Mouse (Mus musculus) CH12.LX (cell line): Measurements from ENCODE around the gene Syt3. TPM values are rescaled to one million over a fixed set of nuclear protein-coding genes. Genes with fewer than 3 reads are reported as not detected.

ENCODE experiments used
- DNase-seq: peaks from one replicate; pipeline ENCODE4 v3.0.0-alpha.2; 2013; ENCODE audit errors: extremely low read depth
- H3K27ac ChIP-seq: 2 replicates; pipeline ENCODE4 v1.5.1; 2012; ENCODE audit warnings: low read depth, mild to moderate bottlenecking, control low read depth, moderate library complexity; ENCODE audit not compliant: insufficient read depth
- H3K27me3 ChIP-seq: replicated peaks from 2 replicates; pipeline ENCODE3; 2012; ENCODE audit warnings: inconsistent platforms
- H3K36me3 ChIP-seq, 2 experiments: replicated peaks in 1 of 2; 2 replicates each; pipeline versions ENCODE3 to v1.6.1; 2012; ENCODE audit warnings: inconsistent platforms in 1 of 2, low read length in 1 of 2, mild to moderate bottlenecking in 1 of 2, mixed read lengths in 1 of 2, moderate library complexity in 1 of 2; ENCODE audit not compliant: control insufficient read depth in 1 of 2, insufficient read depth in 1 of 2
- H3K4me1 ChIP-seq, 2 experiments: 2 replicates each; pipeline ENCODE4 v1.6.1; 2012; ENCODE audit warnings: inconsistent platforms in 1 of 2, moderate library complexity in 1 of 2; ENCODE audit not compliant: insufficient read depth in 2 of 2, control insufficient read depth in 1 of 2
- H3K4me2 ChIP-seq: 2 replicates; pipeline ENCODE4 v1.6.1; 2012; ENCODE audit warnings: low read depth, mild to moderate bottlenecking, control low read depth; ENCODE audit not compliant: poor library complexity, insufficient read depth, severe bottlenecking
- H3K4me3 ChIP-seq, 3 experiments: fragments of 150-350 bp in 1 of 3; sonication (generic) in 1 of 3; replicated peaks in 1 of 3; 2 replicates each; pipeline versions ENCODE3 to v1.5.1; 2011 to 2012; ENCODE audit warnings: low read depth in 2 of 3, low read length in 2 of 3, mild to moderate bottlenecking in 2 of 3, moderate library complexity in 2 of 3, control low read depth in 1 of 3, improper control_type of control experiment in 1 of 3, inconsistent platforms in 1 of 3, mixed read lengths in 1 of 3; ENCODE audit not compliant: poor library complexity in 1 of 3
- H3K79me2 ChIP-seq: replicated peaks from 2 replicates; pipeline ENCODE4 v1.6.1; 2012; ENCODE audit warnings: mild to moderate bottlenecking, moderate library complexity; ENCODE audit not compliant: control insufficient read depth, poor library complexity, insufficient read depth, severe bottlenecking; ENCODE audit errors: extremely low read depth
- H3K9ac ChIP-seq: 2 replicates; pipeline ENCODE4 v1.6.1; 2012; ENCODE audit warnings: low read depth, mild to moderate bottlenecking, control low read depth, moderate library complexity; ENCODE audit not compliant: insufficient read depth
- H3K9me3 ChIP-seq: replicated peaks from 2 replicates; pipeline ENCODE3; 2012; ENCODE audit warnings: low read length, inconsistent platforms, mixed read lengths
- BHLHE40 ChIP-seq: IDR thresholded peaks from 2 replicates; pipeline ENCODE4 v1.6.1; 2011; ENCODE audit warnings: mild to moderate bottlenecking, low read depth, low read length, improper control_type of control experiment
- CTCF ChIP-seq, 2 experiments: IDR thresholded peaks in 1 of 2; conservative IDR thresholded peaks in 1 of 2; 2 replicates each; pipeline ENCODE4 v1.5.1; 2011 to 2012; ENCODE audit warnings: low read depth in 2 of 2, low read length in 2 of 2, improper control_type of control experiment in 1 of 2, inconsistent platforms in 1 of 2, mild to moderate bottlenecking in 1 of 2, moderate library complexity in 1 of 2
- ELF1 ChIP-seq: IDR thresholded peaks from 2 replicates; pipeline ENCODE4 v1.6.1; 2014; ENCODE audit warnings: low read depth, mild to moderate bottlenecking, inconsistent platforms, low read length, improper control_type of control experiment
- MAZ ChIP-seq: IDR thresholded peaks from 2 replicates; pipeline ENCODE4 v1.6.1; 2012; ENCODE audit warnings: low read depth, mild to moderate bottlenecking, inconsistent platforms, low read length, improper control_type of control experiment, moderate library complexity
- POLR2A ChIP-seq: IDR thresholded peaks from 2 replicates; pipeline ENCODE4 v1.6.1; 2011; ENCODE audit warnings: low read depth, mild to moderate bottlenecking, improper control_type of control experiment, low read length
- RAD21 ChIP-seq: IDR thresholded peaks from 2 replicates; pipeline ENCODE4 v1.6.1; 2011; ENCODE audit warnings: low read depth, mild to moderate bottlenecking, low read length, improper control_type of control experiment, moderate library complexity
- SMC3 ChIP-seq: IDR thresholded peaks from 2 replicates; pipeline ENCODE4 v1.6.1; 2011; ENCODE audit warnings: low read depth, low read length, improper control_type of control experiment
- USF1 ChIP-seq: IDR thresholded peaks from 2 replicates; pipeline ENCODE4 v1.6.1; 2014; ENCODE audit warnings: low read depth, mild to moderate bottlenecking, inconsistent platforms, low read length, improper control_type of control experiment
- ZKSCAN1 ChIP-seq: IDR thresholded peaks from 2 replicates; pipeline ENCODE4 v1.6.1; 2012; ENCODE audit warnings: low read depth, inconsistent platforms, low read length, improper control_type of control experiment, borderline replicate concordance
- dilution Hi-C: fragments of 300-500 bp; cut with MboI; formaldehyde crosslinking; loops from 2 replicates; pipeline ENCODE4 v1.14.3; 2020; ENCODE audit warnings: low sequenced_read_pairs; ENCODE audit not compliant: extremely low pct_unique_long_range_greater_than_20kb, extremely low pct_ligation_motif_present
- in situ Hi-C: fragments of 300-500 bp; cut with MboI; formaldehyde crosslinking; loops from 3 replicates; pipeline ENCODE4 v1.14.3; 2019; ENCODE audit warnings: low sequenced_read_pairs, low pct_ligation_motif_present, low pct_unique_long_range_greater_than_20kb, mixed read lengths
- polyA plus RNA-seq: library from polyadenylated mRNA; unstranded; fragments of >175 nt; gene quantifications from 2 replicates; pipeline ENCODE4 v1.2.1, GENCODE M21; 2012; ENCODE audit warnings: low read depth; ENCODE audit not compliant: insufficient read length
- total RNA-seq, 2 experiments: library from RNA; depleted of rRNA; stranded (reverse); fragments of 300-350 nt in 1 of 2; fragments of >200 nt in 1 of 2; gene quantifications; 2 replicates each; pipeline ENCODE4 v1.2.3; 2012 to 2014

Syt3 gene
- total and polyA plus RNA-seq, 3 experiments: 0.08 to 0.30 (median 0.11) TPM

DNA sequence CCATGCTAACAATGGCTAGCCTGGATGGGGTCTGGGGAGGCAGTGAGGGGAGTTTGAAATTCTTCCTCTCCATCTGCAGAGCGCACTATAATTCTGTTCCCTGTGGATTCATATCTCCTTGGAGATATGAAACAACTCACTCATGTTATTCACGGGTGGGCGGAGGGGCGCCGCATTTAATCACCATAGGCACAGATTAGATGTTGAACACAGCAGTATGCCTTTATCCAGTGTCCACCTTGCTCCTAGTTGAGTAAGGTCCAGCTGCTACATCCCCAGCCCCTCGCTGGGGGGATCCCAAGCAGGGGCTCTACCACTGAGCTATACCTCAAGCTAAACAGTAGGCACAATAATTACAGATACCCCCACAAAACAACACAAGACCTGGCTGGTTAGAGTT lies 28.5 kb upstream of the Syt3 start:
- H3K4me1 ChIP-seq: peaks cover 2 to 27% of the 10 kb centered on the region in 2 experiments; a peak in 2 of 4 replicates
- DNase-seq: no peak
- H3K4me2 ChIP-seq: no peak overlapping the region
- dilution Hi-C loops: no loop called here
- no peak overlapping the region for H3K9ac ChIP-seq
- in situ Hi-C loops: no loop called here
- H3K4me3 ChIP-seq: no peak overlapping the region
- H3K27me3 ChIP-seq: peaks cover 76% of the 10 kb centered on the region
- no peaks in the 10 kb centered on the region for H3K79me2 ChIP-seq
- no peaks in the 10 kb centered on the region for H3K36me3 ChIP-seq
- H3K27ac ChIP-seq: no peak overlapping the region
- no peak for TF ChIP-seq CTCF (conservative IDR thresholded peaks at IDR 0.05 in 1 of 2, IDR thresholded peaks at IDR 0.05 in 1 of 2; ENCODE audit: low read depth in 2 of 2, low read length in 2 of 2)
- TF ChIP-seq ZKSCAN1: no peak
- no peak for TF ChIP-seq USF1
- no peak for TF ChIP-seq BHLHE40
- TF ChIP-seq RAD21: no peak
- TF ChIP-seq ELF1: no peak
- TF ChIP-seq POLR2A: no peak
- H3K9me3 ChIP-seq: peaks cover 11% of the 10 kb centered on the region

- dilution Hi-C loops (no loop called here), in situ Hi-C loops (no loop called here)
- DNase-seq: no peak
- Histone ChIP-seq H3K27ac (no peak overlapping the region), H3K27me3 (peaks cover 76% of the 10 kb centered on the region), H3K36me3 (no peaks in the 10 kb centered on the region), H3K9me3 (peaks cover 10% of the 10 kb centered on the region), H3K4me3 (no peak overlapping the region), H3K79me2 (no peaks in the 10 kb centered on the region), H3K9ac (no peak overlapping the region), H3K4me1 (peaks cover 4 to 31% of the 10 kb centered on the region in 2 experiments; a peak in 2 of 4 replicates), H3K4me2 (no peak overlapping the region)
- TF ChIP-seq SMC3: no peak
Observed at GRCm38 (mm10) chr7:44356590-44357481, 27.1 kb upstream of the Syt3 start.

GRCm38 (mm10) chr7:44357531-44357930 lies 26.4 kb upstream of the Syt3 start:
- no peak for TF ChIP-seq MAZ
- Histone ChIP-seq H3K9me3 (peaks cover 8% of the 10 kb centered on the region), H3K4me3 (no peak overlapping the region), H3K4me2 (no peak overlapping the region), H3K27ac (no peak overlapping the region), H3K9ac (no peak overlapping the region), H3K27me3 (peaks cover 77% of the 10 kb centered on the region), H3K79me2 (no peaks in the 10 kb centered on the region), H3K36me3 (no peaks in the 10 kb centered on the region), H3K4me1 (peaks cover 4 to 31% of the 10 kb centered on the region in 2 experiments; a peak in 2 of 4 replicates)
- DNase-seq: no peak
- dilution Hi-C loops: no loop called here
- in situ Hi-C loops: no loop called here
